Mouse (Mus musculus) megakaryocyte-erythroid progenitor cell, adult 5-6 weeks (primary cell): Measurements from ENCODE around the gene Pck1. TPM values are rescaled to one million over a fixed set of nuclear protein-coding genes. Genes with fewer than 3 reads are reported as not detected.
"Not testable (repeated sequence)": the region's sequence is repeated elsewhere in the genome, so short reads cannot be mapped to it uniquely, and the experiment has no call there.

ENCODE experiments used
- ATAC-seq: replicated peaks from 2 replicates; pipeline ENCODE4 v1.8.0; 2016; ENCODE audit warnings: mild to moderate bottlenecking, inconsistent platforms; ENCODE audit not compliant: severe bottlenecking, poor library complexity, low FRiP score, low TSS enrichment
- total RNA-seq, 2 experiments: library from RNA; stranded (forward) in 1 of 2; stranded (reverse) in 1 of 2; fragments of 200-1000, 215-1000 nt in 1 of 2; fragments of >200 nt in 1 of 2; fragmentation: Nextera tagmentation in 1 of 2; gene quantifications; 2 replicates each; pipeline ENCODE4 v1.2.3; 2014 to 2017

Gene Pck1
- total RNA-seq (2014; fragmentation: Nextera tagmentation), result not detected in 2 replicates
- not detected in 2 replicates for total RNA-seq (2017)

- ATAC-seq, result no peak
These were observed at the start of gene Pck1 for GRCm38 (mm10) chr2:173152436-173153151. Pck1 (plus strand) TSS chr2:173153048.

GRCm38 (mm10) chr2:173106409-173106808 is 46.4 kb upstream of the Pck1 start:
- ATAC-seq, result no peak

GRCm38 (mm10) chr2:173106889-173107785 is 45.7 kb upstream of the Pck1 start:
- peak; percentile 73 for ATAC-seq

GRCm38 (mm10) chr2:173108509-173109190 is 44.2 kb upstream of the Pck1 start:
- ATAC-seq, result no peak

- no peak for ATAC-seq
These were observed 43.3 kb upstream of the Pck1 start for GRCm38 (mm10) chr2:173109510-173109909.

- no peak for ATAC-seq
These were observed 42.3 kb upstream of the Pck1 start for GRCm38 (mm10) chr2:173110571-173110970.

GRCm38 (mm10) chr2:173113796-173114195 is 39.1 kb upstream of the Pck1 start:
- ATAC-seq, result not testable (repeated sequence)

GRCm38 (mm10) chr2:173119023-173119944 is 33.6 kb upstream of the Pck1 start, which contains the start of gene Ctcfl:
Ctcfl (minus strand) TSS chr2:173119525.
- peak; percentile 21 for ATAC-seq

- ATAC-seq, result peak; percentile 83
These were observed 32.7 kb upstream of the Pck1 start for GRCm38 (mm10) chr2:173120117-173120516.

GRCm38 (mm10) chr2:173124022-173124735 is 28.7 kb upstream of the Pck1 start:
- no peak for ATAC-seq

- ATAC-seq, result no peak
These were observed 26.5 kb upstream of the Pck1 start for GRCm38 (mm10) chr2:173126386-173126785.

GRCm38 (mm10) chr2:173129111-173129510 is 23.7 kb upstream of the Pck1 start:
- ATAC-seq, result no peak

- no peak for ATAC-seq
These were observed 20.6 kb upstream of the Pck1 start for GRCm38 (mm10) chr2:173132262-173132661.

- ATAC-seq, result no peak
These were observed 20.0 kb upstream of the Pck1 start for GRCm38 (mm10) chr2:173132794-173133300.

GRCm38 (mm10) chr2:173134695-173135094 is 18.2 kb upstream of the Pck1 start:
- no peak for ATAC-seq

GRCm38 (mm10) chr2:173138323-173139239 is 14.3 kb upstream of the Pck1 start:
- ATAC-seq, result 0 out of 2 replicates have a peak, but pooled peaks have one; percentile 45

- ATAC-seq, result no peak
These were observed 9.2 kb upstream of the Pck1 start for GRCm38 (mm10) chr2:173143611-173144010.
